Mouse (Mus musculus): ENCODE data around the gene Vmn2r67.
"Not testable (repeated sequence)": the region's sequence is repeated elsewhere in the genome, so short reads cannot be mapped to it uniquely, and the experiment has no call there.

Vmn2r67 gene

GRCm38 (mm10) chr7:85155898-85156297 is at the start of gene Vmn2r67:
Gene Vmn2r67 (minus strand): TSS chr7:85155998.
- DNase-seq (ENCODE audit: low spot score) = no peak

- DNase-seq (ENCODE audit: low spot score) = not testable (repeated sequence)
Measured at GRCm38 (mm10) chr7:85104531-85104930, 51.3 kb downstream of the Vmn2r67 start.

All from urinary bladder, postnatal 10 days (tissue).